Comparison of ENCODE assay signal across 8 mouse cellular contexts in the genomic region with DNA sequence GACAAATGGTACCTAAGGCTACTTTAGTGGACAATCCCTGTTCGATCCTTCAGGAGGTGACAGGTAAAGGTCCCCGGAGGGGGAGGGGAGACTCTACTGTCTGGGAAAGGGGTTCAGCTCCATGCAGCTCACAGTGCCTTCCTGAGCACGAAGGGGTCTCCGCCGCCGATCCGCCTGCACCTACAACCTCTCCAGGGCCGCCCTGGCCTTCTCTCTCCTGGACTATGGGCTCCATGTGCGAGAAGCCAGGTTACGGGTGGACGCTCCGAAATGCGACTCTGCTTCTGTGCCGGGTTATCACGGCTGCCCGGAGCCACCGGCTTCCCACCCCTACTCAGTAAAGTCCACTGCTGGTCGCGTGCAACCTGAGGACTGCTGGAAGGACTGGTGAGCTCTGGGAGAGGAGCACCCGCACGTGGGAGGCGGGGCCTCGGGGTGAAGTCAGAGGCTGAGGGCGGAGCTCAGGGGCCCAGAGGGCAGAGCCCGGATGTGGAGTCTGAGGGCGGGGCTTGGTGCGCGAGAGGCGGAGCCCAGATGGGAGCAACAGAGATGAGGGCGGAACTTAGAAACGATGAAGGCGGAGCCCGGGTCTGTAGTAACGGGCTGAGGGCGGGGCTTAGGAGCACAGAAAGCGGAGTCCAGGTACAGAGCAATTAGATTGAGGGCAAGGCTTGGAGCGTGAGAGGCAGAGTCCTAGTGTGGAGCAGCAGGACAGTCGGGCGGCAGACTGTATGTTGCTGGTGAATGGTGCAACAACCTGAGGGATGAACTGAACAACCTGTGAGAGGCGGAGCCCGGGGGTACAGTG. TPM values are rescaled to one million over a fixed set of nuclear protein-coding genes. Genes with fewer than 3 reads are reported as not detected.
DNase-seq lines count a peak whose midpoint lies in the region; ATAC-seq and TF ChIP-seq lines count a peak whose summit lies in the region.

No protein-coding gene starts in this region.

- H3K27me3 ChIP-seq in heart, embryonic 11.5 days (ENCODE audit: control insufficient read depth, insufficient read depth, low read length): no peaks in the 10 kb centered on the region
- no peaks in the 10 kb centered on the region for H3K27me3 ChIP-seq in kidney, embryonic 15.5 days
- H3K27me3 ChIP-seq in limb, embryonic 15.5 days: no peaks in the 10 kb centered on the region
- H3K27me3 ChIP-seq in midbrain, postnatal 0 days (ENCODE audit: insufficient read depth, low read length): no peaks in the 10 kb centered on the region

- peak overlapping the region; percentile 48 for H3K4me3 ChIP-seq in heart, embryonic 11.5 days (ENCODE audit: low read depth, low read length)
- H3K4me3 ChIP-seq in kidney, embryonic 15.5 days (replicated peaks): peak overlapping the region; percentile 57
- peak overlapping the region; percentile 55 for H3K4me3 ChIP-seq in limb, embryonic 15.5 days
- H3K4me3 ChIP-seq in midbrain, postnatal 0 days (ENCODE audit: low read depth, low read length): peak overlapping the region; percentile 54

- WGBS in heart, embryonic 11.5 days (ENCODE audit: insufficient replicate concordance): 9% methylated on average over 41 of the region's 41 CpGs
- 10% methylated on average over 41 of the region's 41 CpGs for WGBS in kidney, embryonic 15.5 days
- WGBS in limb, embryonic 15.5 days: 9% methylated on average over 41 of the region's 41 CpGs
- WGBS in midbrain, postnatal 0 days: 7% methylated on average over 41 of the region's 41 CpGs

- H3K36me3 ChIP-seq in heart, embryonic 11.5 days (ENCODE audit: control insufficient read depth, insufficient read depth, low read length): no peaks in the 10 kb centered on the region
- H3K36me3 ChIP-seq in kidney, embryonic 15.5 days: no peaks in the 10 kb centered on the region
- no peaks in the 10 kb centered on the region for H3K36me3 ChIP-seq in limb, embryonic 15.5 days
- no peaks in the 10 kb centered on the region for H3K36me3 ChIP-seq in midbrain, postnatal 0 days (ENCODE audit: insufficient read depth, low read length)

- H3K9ac ChIP-seq in heart, embryonic 11.5 days (ENCODE audit: low read depth, low read length): peak overlapping the region; percentile 67; the same call in 1 of the 2 replicates
- H3K9ac ChIP-seq in kidney, embryonic 15.5 days: peak overlapping the region; percentile 49
- peak overlapping the region; percentile 40 for H3K9ac ChIP-seq in limb, embryonic 15.5 days
- H3K9ac ChIP-seq in midbrain, postnatal 0 days (replicated peaks; ENCODE audit: low read length, poor library complexity, severe bottlenecking): peak overlapping the region; percentile 37

- H3K9me3 ChIP-seq in heart, embryonic 11.5 days (replicated peaks; ENCODE audit: control insufficient read depth, low read length): no peaks in the 10 kb centered on the region
- H3K9me3 ChIP-seq in kidney, embryonic 15.5 days (replicated peaks): no peaks in the 10 kb centered on the region
- H3K9me3 ChIP-seq in limb, embryonic 15.5 days: no peaks in the 10 kb centered on the region
- no peaks in the 10 kb centered on the region for H3K9me3 ChIP-seq in midbrain, postnatal 0 days (ENCODE audit: low read length)

- H3K4me2 ChIP-seq in heart, embryonic 11.5 days: peak overlapping the region; percentile 70
- peak overlapping the region; percentile 90 for H3K4me2 ChIP-seq in kidney, embryonic 15.5 days
- peak overlapping the region; percentile 85 for H3K4me2 ChIP-seq in limb, embryonic 15.5 days
- peak overlapping the region; percentile 79 for H3K4me2 ChIP-seq in midbrain, postnatal 0 days (ENCODE audit: low read depth, low read length, poor library complexity, severe bottlenecking)

- no peaks in the 10 kb centered on the region for H3K4me1 ChIP-seq in heart, embryonic 11.5 days (ENCODE audit: control insufficient read depth, insufficient read depth, low read length)
- H3K4me1 ChIP-seq in kidney, embryonic 15.5 days: peaks cover 5% of the 10 kb centered on the region; the same call in 1 of the 2 replicates
- H3K4me1 ChIP-seq in limb, embryonic 15.5 days: peaks cover 4% of the 10 kb centered on the region
- no peaks in the 10 kb centered on the region for H3K4me1 ChIP-seq in midbrain, postnatal 0 days (ENCODE audit: insufficient read depth, low read length)

- DNase-seq in spleen, adult 18-20 months: peak; percentile 89 to 95
- DNase-seq in spleen, adult 12 weeks (ENCODE audit: low spot score): no peak
- DNase-seq in midbrain, postnatal 0 days (ENCODE audit: low spot score): peak; percentile 93
- DNase-seq in spleen, postnatal 4 days (ENCODE audit: low spot score in 2 of 2): peak; percentile 87 to 90

- TF ChIP-seq CTCF in midbrain, postnatal 0 days (IDR thresholded peaks at IDR 0.05): no peak

- H3K27ac ChIP-seq in heart, embryonic 11.5 days (ENCODE audit: low read depth, low read length): no peak overlapping the region
- no peak overlapping the region for H3K27ac ChIP-seq in kidney, embryonic 15.5 days
- no peak overlapping the region for H3K27ac ChIP-seq in limb, embryonic 15.5 days
- peak overlapping the region; percentile 8; the same call in 1 of the 2 replicates for H3K27ac ChIP-seq in midbrain, postnatal 0 days (ENCODE audit: low read depth, low read length)

- peak; percentile 81 for ATAC-seq in erythroid progenitor cell, adult 5-6 weeks (replicated peaks; ENCODE audit: low FRiP score, poor library complexity, severe bottlenecking)
- peak; percentile 96 for ATAC-seq in heart, embryonic 11.5 days (replicated peaks; ENCODE audit: insufficient number of reproducible peaks, low FRiP score, low TSS enrichment)
- peak; percentile 98 for ATAC-seq in kidney, embryonic 15.5 days (replicated peaks; ENCODE audit: low FRiP score)
- ATAC-seq in limb, embryonic 15.5 days (ENCODE audit: insufficient number of reproducible peaks, low FRiP score, low TSS enrichment, low read depth): peak; percentile 96
- ATAC-seq in midbrain, postnatal 0 days (ENCODE audit: low FRiP score): peak; percentile 99

RNA-seq across cellular contexts. Expression of a gene that starts 9.5 kb away (rescaled TPM):
- not detected in 2 replicates for total RNA-seq in erythroid progenitor cell, adult 5-6 weeks (2015; ENCODE audit: low replicate concordance)
- not detected in 2 replicates for total RNA-seq in erythroid progenitor cell, adult 5-6 weeks (2017; ENCODE audit: low replicate concordance)
- not detected in 2 replicates for polyA plus RNA-seq in heart, embryonic 11.5 days (2014; fragmentation: Nextera tagmentation; extraction: Ambion mirVana)
- not detected in 2 replicates for polyA plus RNA-seq in kidney, embryonic 15.5 days (2015; fragmentation: Nextera tagmentation; extraction: Ambion mirVana)
- not detected in 2 replicates for polyA plus RNA-seq in limb, embryonic 15.5 days (2015; fragmentation: Nextera tagmentation; extraction: Ambion mirVana)
- total RNA-seq in midbrain, postnatal 0 days (2014; rRNA removed): not detected in 2 replicates
- not detected in 2 replicates for polyA plus RNA-seq in midbrain, postnatal 0 days (2015; fragmentation: Nextera tagmentation; extraction: Ambion mirVana)
